Mouse (Mus musculus): ENCODE measurements around the gene Ncam2.
A peak's percentile ranks its signal among the peaks of the same experiment; 100 is the strongest.

The Ncam2 gene

DNA sequence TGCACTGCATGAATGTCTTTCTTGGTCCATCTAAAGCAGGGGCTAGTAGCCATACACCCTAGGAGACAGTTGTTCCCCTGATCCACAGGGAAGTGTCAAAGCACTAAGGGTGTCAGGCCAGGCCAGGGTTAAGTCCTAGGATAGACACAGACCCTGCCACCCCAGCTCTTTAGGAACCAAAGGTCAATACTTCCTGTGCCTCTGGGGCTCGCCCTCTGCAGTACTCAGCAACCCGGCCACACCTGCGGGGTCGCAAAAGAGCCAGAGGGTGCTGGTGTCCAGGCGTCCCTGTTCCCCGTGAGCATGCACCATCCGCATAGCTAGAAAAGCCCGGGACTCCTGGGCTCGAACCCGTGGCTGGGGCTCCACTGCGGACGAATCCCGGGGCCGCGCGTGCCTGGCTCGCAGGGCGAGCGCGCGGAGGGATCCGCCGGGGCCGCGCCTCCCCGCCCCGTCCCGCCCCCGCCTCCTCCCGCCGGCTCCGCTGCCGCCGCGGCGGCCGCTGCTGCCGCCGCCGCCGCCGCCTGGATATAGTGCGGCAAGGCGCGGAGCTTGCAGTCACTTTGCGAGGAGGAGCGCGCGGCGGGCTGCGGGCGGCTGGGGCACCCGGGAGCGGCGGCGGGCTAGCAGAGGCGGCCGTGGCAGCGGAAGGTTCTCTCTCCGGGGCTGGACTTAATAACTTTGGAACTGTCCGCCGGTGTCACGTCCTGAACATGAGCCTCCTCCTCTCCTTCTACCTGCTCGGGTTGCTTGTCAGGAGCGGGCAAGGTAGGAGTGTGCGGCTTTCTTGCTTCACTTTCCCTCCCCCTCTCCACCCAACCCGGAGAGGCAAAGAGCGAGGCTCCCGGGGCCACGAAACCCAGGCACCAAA, at the start of gene Ncam2:
TSS of gene Ncam2 (plus strand) at position 497 of the 871 bp plus-strand sequence.
- DNase-seq, result peak; percentile 58

DNA sequence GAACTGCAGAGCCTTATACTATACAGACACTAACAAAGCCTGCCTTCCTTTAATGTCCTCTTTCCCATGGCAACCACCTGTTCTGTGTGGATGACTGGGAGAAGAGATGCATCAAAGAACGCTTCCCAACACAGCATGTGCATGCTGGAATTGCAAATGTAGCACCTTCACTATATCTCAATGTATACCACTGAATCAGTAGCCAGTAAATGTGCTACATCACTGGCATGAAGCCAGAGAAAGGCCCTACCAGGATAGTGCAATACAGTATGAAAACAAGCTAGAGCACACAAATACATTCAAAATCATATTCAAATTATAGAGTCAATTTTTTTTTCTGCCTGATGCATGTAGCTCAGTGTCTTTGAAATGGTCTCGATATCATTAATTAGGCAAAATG, 29.7 kb upstream of the Ncam2 start:
- no peak for DNase-seq

DNA sequence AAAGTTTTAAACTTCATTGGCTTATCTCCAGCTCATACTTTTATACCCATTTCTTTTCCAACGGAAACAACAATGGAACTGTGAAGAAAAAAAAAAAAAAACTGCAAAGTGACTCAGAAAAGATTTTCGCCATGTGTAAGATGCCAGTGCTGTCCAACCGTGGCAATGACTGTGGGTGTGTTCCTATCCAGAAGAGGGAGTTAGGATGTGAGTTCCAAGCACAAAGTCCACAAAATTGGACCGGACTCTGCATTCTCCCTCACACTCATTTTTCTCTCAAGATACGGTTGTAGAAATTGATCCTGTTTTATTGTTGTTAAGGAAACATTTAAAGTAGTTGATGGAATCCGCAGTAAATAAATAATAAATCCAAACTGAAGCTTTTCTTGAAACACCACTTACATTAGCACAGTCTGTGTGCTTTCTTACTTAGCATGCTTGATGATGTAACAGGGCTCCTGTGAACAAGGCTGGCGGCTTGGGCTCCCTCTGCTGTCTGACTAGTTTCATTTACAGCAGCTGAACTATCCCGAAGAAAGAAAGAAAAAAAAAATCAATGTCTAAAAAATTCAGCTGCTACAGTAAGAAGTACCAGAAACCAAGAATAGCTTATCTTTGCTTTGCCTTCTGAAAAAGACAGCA, 25.1 kb upstream of the Ncam2 start:
- DNase-seq, result no peak

DNA sequence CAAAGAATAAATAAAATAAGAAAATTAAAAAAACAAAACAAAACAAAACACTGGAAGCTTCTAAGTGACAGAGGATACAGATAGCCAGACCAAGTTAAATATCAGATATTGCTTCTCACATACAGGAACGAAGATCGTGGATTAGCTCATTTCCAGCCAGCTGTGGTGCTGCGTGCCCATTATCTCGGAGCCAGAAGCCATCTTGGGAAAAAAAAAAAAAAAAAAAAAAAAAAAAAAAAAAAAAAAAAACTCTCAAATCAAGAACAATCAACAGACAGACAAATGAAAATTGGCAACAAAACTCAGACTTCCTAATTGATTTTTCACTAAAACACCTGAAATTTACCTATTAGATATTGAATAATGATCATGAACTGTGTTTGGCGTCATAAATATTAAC, 20.7 kb upstream of the Ncam2 start:
- DNase-seq, result no peak

DNA sequence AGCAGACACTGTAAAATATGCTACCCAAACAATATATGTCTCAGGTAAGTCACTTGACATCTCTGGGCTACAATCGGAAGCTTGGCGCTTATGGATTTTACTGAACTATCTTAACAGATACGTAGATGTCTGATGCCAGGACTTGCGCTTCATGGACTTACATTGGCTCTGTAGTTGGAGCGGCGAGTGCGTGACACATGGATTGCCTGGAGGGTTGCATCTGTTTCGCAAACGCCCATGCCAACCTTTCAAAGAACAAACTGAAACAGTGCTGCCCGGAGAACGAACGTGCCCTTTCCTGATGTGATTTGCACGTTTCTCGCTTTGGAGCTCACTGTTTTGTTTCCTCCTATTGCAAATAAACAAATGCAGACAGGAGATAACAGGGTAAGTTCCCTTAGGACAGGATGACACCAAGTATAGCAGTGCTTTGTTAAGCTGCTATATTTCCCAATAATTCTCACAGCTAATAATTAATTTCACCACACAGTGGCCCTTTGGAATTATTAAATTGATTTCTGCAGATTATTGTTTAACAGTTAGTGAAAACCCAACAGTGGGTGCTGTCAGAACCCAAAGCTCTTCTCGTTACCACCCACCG, 12.8 kb upstream of the Ncam2 start:
- DNase-seq, result no peak

DNA sequence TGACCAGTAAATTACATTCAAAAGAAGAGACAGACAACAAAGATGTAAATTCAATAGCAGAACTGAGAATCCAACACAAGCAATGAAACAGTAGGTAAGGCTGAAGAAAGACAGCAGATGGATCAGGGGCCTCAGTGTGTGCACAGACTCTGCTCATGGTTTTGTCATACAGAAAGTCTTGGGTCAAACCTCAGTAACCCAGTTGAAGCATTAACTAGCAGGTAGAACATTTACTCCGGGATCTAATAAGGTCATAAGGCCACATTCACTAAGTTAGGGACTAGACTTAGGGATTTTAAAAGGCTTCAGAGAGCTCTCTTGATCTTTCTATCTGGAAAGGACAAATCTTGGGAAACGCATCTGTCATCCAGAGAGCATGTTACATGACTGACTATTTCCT, 8.9 kb upstream of the Ncam2 start:
- no peak for DNase-seq

DNA sequence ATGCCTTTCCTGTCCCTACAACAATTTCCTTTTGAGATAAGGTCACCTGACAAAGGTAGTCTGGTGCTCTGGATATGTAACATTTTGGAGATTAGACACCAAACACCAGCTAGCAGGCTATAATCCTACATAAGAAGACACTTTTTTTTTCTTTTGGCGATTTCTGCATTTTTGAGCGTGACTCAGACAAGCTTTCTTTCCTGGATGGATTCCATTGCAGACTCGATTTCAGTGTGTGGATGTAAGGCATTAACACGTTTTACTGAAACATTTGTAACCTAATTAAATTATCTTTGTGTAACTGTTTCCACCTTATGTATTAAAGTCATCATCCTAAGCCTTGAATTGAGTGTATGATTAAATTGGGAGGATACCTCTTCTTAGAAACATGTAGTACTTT, 7.9 kb upstream of the Ncam2 start:
- no peak for DNase-seq

DNA sequence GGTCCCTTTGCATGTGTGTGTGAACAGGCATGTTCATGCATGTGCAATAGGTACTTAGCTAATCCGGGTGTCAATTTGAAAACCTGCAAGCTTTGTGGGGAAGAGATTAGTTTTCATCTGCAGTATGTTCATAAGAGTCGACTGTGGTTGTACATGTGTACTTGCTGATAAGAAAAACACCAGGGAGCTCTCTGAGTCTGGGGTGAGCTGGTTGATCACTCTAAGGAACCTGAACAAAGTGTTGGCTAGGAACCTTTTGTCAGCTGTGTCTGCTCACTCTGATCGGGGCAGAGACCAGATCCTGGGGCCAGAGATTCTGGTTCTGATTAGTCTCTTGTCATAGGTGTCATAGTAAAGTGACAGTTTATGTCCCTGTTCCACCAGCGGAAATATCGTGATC, 1.0 kb upstream of the Ncam2 start:
- no peak for DNase-seq

DNA sequence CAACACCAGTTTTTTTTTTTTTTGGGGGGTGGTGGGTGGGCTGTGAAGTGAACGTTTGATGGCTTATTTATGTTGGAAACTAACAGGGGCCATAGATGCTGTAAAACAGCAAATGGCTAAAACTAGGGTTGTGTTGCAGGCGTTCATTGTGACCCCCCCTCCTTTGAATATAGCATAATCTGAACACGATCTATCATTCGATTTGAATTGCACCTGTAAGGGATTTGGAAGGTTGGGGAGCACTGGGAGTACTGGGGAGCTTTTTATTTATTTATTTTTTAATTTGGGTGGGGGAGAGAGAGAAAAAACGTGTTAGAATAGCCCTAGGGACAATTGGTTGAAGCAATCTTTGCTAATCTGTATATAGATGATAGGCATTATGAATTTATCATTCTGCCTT, 974 bp downstream of the Ncam2 start:
- DNase-seq, result no peak

DNA sequence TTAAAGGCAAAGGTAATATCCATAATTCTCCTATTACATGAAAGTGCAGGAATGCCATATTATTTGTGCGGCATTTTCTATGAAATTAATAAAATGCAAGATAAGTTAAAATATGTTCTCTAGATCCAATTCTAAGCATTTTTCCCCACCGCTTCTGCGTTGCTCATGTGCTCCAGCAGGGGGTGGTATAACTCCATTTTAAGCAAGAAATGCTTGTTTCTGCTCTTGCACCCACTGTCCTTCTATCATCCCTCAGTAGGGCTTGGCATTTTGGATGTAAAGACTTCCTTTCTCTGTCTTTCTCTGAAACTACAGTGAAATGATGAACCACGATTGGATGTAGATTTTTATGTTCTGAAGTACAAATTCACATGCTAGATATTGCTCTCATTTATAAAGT, 1.5 kb downstream of the Ncam2 start:
- peak; percentile 14 for DNase-seq

DNA sequence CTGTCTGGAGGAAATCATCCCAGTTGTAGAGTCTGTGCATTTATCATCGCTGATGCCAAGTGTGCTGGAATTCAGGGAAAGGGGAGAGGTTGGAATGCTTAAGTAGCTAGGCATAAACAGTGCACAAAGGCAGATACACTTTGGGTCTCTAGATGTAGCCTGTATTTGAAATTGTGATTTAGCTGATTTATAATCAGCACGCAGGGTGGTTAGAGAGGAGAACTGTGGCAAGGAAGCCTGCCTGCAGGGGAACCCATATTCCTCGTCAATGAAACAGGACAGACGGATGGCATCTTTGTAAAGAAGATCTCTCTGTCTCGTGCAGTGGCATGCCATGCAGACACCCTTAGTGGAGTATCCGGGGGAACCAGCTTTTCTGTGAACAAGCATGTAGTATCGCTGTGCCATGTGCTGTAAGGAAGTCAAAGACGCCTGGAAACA, 2.2 kb downstream of the Ncam2 start:
- DNase-seq, result no peak

DNA sequence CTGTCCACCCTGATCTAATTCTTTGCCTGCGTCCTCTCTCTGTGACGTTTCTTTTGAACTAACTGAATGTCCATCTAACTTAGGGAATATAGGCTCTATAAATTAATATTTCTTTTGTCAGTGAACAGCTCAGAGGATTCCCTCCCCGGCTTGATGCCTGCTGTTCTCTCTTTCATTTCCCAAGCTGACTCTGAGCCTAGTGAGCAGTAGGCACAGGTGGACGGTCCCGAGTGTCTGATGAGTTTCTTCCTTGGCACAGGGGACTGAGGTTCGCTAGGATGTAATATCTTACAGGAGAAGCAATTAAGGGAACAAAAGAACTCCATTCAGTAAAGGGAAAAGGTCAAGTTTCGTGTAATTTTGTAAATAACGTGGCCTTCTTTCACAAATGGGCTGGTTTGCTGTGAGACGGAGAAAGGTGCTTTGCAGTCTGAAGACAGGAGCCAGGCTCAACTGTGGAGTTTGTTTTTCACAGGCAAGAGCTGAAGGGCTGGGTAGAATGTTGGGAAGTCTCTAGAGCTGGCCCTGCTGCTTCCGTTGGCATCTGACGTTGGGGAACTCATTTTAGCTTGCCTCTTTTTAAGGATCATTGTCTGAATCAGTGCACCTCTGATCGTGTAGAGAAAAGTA, 4.0 kb downstream of the Ncam2 start:
- DNase-seq, result no peak

DNA sequence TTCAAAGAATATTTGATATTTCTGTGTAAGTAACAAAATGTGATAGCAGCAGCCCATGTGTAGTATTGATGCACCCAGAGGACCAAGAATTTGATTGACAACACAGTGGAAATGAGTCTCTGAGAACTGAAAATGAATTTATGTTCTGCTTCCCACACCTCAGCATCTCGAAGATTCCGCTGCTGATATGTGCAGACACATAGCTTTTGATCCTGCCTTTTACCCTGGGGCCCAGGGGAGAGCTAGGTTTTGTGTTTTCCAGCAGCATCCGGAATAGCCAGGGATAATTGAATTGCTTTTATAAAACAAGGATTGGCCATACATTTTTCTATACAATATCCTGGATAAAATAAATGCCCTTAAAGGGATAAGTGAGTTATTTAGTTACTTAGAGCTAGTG, 20.7 kb downstream of the Ncam2 start:
- DNase-seq, result no peak

DNA sequence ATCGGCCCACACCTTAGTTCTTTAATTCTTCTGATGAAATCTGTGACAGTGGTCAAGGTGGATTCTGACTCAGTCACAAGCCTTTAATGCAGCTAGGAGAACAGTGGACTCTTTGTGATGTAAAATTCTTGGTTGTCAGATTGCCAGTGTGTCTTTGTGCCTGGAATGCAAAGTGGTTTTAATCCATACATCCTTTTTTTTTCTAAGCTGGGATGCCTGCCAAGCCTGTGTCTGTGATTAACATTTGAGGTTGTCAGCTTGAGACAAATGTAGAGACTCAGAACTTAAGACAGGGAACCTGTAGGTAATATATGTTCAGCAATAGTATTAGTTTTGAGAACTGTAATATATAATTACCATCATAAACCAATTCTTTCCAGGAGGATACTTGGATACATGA, 23.3 kb downstream of the Ncam2 start:
- DNase-seq, result no peak

DNA sequence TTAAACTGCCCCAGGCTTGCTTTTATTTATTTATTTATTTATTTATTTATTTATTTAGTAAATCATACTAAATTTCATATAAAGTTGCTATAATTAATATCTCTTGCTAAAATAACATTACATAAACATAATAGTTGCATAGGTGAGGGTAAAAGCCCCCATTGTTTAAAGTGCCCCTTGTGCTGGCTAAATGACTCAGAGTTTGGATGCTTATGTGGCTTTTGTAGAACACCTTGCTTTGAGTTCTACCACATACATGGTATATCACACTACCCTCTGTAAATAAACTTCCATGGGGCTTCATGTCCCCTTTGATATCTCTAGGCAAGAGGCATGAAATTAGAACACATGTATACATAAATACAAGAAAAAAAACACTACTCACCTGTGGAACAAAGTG, 23.8 kb downstream of the Ncam2 start:
- no peak for DNase-seq

DNA sequence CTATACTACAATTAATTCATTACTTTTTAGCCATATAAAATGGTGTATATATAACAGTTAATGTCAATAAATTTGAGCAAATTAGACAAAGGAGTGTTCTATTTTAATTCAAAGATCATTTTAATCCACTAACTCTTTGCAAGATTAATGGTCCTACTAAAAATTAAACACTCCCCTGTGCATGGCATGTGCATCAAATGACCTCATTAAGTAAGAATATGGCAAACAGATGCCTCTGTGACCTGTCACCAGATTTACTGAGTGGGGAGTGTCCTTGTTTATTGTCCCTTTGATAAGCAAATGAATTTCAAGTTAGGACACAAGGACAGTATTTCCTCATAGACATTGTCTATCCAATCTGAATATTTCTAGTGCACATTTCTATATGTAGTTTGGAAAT, 54.4 kb downstream of the Ncam2 start:
- DNase-seq, result no peak

DNA sequence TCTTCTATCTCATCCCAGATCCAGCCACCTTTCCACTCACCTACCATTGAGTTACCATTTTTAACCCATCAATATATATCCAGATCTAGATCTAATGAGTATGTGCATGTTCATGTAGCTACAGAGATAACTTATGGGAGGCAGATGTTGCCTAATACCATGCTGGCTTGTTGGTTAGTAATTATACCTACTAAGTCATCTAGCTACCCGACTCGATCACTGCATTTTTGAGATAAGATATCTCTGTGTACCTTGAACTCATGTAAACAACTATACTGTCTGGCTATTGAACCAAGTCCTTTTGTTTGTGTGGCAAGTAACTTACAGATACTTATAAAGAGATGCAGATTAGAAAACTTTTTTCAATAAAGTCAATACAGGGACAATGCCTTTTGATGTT, 59.9 kb downstream of the Ncam2 start:
- DNase-seq, result no peak

DNA sequence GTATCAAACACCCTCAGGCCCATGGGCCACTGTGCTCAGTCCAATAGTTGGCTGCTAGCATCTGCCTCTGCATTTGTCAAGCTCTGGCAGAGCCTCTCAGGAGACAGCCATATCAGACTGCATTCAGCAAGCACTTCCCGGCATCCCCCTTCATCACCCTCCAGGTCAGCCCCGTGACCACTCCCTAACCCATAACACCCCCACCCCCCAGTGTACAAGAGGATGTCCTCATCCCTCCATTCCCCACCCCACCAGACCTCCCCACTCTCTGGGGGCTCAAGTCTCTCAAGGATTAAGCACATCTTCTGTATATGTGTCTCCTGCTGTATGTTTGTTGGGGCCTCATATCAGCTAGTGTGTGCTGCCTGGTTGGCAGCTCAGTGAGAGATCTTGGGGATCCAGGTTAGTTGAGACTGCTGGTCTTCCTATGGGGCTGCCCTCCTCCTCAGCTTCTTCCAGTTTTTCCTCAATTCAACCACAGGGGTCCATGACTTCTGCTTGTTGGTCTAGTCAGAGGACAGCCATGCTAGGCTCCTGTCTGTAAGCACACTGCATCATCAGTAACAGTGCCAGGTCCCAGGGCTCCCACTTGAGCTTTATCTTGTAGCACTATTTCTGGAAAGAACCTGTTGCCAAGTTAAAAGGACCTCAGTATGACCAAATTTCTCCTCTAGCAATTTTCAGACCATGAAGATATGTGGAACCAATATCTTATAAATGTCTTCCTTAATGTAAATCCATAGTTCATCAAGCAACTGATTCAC, 73.3 kb downstream of the Ncam2 start:
- no peak for DNase-seq

DNA sequence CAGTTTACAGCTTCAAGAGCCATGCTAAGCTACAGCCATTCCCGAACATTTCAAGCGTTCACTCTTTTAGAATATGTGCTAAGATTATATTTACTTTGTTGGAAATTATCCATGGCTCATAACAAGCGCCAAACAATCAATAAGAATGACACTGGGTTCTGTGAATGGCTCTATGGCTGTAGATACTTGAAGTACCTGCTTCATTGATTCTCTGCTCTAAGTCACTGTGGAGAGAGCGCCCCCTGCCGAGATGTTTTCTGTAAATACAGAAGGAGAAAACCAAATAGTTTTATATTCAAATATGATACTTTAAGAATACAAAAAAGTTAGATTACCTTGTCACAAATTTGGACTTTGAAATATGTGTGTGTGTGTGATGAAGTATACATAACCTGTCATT, 83.7 kb downstream of the Ncam2 start:
- peak; percentile 35 for DNase-seq

DNA sequence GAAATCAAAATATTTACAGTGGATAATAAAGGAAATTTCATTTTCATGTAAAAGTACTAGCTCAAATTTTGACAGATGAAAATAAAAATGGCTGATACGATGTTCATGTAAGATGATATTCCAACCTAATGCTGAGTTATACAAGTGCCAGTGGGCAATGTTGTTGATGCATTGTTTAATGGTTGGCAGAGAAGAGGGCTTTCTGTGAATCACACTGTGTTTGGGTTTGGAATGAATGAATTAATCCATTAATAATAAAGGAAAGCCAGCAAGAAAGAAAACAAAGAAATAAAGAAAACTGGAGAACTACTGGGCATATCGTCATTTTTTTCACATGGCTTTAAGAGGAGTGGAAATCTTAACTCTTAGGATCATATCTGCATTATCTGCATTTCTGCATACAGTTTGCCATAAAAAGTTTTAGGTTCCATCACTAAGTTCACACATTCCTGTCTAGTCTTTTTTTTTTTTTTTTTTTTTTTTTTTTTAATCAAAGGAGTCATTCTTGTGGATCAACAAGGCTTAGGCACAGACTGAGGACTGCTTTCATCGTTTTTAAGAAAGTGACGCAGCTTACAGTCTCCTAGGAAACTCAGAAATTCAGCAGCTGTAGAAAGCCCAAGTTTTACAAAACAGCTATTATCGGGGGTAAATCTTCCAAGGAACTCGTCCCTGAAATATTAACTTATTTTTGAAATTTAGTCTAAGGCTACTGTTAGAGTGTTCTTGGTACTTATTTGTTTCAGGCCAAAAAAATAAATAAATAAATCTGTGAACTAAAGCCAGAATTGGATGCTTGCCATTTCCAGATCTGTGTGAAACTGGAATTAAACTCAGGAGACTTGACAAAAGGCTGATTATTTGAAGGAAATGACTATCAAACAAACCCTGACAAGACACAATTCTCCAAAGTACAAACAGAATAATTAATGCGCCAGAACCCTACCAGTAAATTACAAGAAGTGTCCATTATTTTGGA, 84.7 kb downstream of the Ncam2 start:
- DNase-seq, result no peak

DNA sequence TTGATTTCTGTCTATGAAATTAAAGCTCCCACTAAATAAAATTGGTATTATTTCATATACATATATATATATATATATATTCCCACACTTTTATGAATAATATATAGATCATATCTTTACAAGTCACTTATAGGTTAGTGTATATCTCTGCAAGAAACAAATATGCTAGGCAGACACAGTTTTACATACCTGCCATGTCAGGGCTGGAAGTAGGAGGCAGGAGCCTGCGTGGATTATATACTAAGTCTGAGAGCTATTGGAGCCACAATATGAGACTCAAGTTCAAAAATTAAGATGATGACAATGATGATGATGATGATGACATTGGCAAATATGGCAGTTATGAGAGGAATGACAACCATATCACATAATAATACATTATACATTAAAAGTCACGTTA, 85.4 kb downstream of the Ncam2 start:
- DNase-seq, result no peak

DNA sequence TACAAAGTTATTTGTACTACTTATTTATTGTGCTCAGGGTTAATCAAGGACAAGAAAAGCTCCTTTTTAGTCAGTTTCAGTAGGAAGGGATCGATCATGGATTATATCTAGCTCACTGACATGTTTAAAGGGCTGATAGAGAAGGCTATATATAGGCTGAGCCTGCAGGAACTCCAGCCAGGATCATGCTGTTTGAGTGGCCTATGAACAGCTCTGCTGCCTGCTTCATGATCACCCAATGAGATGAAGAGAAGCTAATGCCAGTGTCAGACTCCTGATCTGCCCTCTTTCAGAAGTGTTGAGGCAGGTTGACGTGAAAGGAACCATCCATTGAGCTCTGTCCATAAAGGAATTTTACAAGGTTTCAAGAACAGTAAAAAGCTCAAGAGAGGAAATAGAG, 103.3 kb downstream of the Ncam2 start:
- no peak for DNase-seq

All from thymus, postnatal 4 days (tissue).